Mouse (Mus musculus): Measurements from ENCODE around the gene Gm7247. TPM values are rescaled to one million over a fixed set of nuclear protein-coding genes. Genes with fewer than 3 reads are reported as not detected.
A peak's percentile ranks its signal among the peaks of the same experiment; 100 is the strongest.
"Not testable (repeated sequence)": the region's sequence is repeated elsewhere in the genome, so short reads cannot be mapped to it uniquely, and the experiment has no call there.

The Gm7247 gene
- not detected in 3 replicates for total RNA-seq (2017)

DNA sequence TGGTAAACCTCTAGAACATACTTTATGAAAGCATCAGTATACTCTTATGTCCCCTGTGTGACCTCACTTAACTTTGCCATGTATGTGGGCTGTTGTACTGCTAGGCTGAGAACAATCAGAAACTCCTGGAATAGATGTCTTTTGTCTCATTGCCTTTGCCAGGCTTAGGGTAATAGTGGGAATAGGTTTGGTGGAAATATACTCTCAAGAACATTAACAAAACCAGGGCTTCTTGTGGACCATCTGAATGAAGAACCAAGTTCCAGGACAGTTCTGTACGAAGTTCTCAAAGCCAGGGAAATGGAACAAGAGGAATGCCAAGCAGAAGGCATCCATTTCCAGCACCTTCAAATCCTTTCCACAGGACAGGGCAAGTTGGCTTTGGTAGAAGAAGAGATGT is at the start of gene Gm7247:
Gene Gm7247, plus strand, starts transcription at position 301 of the 400 bp plus-strand sequence.
- no peak for ATAC-seq (replicated peaks; ENCODE audit: insufficient number of reproducible peaks, low FRiP score, low TSS enrichment, poor library complexity, severe bottlenecking)

GRCm38 (mm10) chr14:51324001-51324400 is 37.6 kb upstream of the Gm7247 start:
- no peak for ATAC-seq (replicated peaks; ENCODE audit: insufficient number of reproducible peaks, low FRiP score, low TSS enrichment, poor library complexity, severe bottlenecking)

DNA sequence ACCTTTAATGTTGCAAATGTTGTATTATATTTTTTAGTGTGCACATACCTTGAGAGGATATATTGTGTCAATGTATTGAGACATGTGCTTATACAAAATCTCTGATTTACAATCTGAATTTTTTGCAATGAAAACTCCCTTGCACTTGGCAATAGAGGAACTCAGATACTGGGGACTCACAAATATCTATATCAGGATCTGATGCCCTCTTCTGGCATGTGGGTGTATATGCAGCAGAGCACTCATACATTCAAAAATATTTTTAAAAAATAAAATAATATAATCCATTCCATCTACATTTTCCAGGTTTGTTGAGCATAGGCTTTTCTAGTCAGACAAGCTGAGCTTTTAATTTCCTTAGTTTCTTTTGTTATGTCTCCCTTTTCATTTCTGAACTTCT is 15.5 kb upstream of the Gm7247 start:
- no peak for ATAC-seq (replicated peaks; ENCODE audit: insufficient number of reproducible peaks, low FRiP score, low TSS enrichment, poor library complexity, severe bottlenecking)

DNA sequence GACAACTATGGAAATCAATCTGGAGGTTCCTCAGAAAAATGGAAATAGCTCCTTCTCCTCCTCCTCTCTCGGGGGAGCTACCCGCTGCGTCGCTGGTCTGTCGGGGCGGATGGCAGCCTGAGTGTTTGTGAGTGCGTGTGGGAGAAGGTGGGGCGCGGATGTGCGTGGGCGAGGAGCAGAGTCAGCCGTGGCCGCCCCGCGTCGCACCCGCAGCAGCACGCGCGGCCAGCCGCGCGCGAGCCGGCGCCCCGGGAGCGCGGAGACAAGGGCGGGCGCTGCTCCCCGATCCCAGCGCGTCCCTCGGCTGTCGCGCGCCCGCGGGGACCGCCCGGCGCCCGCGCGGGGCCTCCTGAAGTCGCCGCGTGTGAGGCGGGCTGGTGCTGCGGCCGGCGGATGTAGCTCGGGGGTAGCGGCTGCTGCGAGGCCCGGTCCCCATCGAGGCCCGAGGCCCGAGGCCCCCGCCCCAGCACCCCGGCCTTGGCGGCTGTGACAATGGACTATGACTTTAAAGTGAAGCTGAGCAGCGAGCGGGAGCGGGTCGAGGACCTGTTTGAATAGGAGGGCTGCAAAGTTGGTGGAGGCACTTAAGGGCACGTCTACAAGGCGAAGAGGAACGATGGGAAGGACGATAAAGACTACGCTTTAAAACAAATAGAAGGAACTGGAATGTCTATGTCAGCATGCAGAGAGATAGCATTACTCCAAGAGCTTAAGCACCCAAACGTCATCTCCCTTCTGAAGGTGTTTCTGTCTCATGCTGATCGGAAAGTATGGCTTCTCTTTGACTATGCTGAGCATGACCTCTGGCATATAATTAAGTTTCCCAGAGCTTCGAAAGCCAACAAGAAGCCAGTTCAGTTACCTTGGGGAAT is 3.2 kb upstream of the Gm7247 start:
- no peak for ATAC-seq (replicated peaks; ENCODE audit: insufficient number of reproducible peaks, low FRiP score, low TSS enrichment, poor library complexity, severe bottlenecking)

DNA sequence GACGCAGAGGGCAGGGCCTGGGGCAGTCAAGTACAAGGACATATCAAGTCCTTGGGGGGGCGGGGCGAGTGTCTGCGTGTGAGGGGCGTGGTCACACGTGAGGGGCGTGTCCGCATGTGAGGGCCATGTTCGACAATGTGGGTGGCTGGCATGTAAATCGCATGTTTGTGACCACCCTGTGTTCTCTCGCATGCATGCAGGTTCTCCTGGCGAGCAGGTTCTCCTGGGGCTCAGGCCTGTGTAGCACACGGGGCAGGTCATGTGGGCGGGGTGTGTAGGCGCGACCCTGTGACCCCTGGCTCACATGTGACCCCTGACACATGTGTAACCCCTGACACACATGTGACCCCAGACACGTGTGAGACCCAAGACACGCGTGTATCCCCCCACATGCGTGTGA is 21.2 kb downstream of the Gm7247 start:
- no peak for ATAC-seq (replicated peaks; ENCODE audit: insufficient number of reproducible peaks, low FRiP score, low TSS enrichment, poor library complexity, severe bottlenecking)

- no peak for ATAC-seq (replicated peaks; ENCODE audit: insufficient number of reproducible peaks, low FRiP score, low TSS enrichment, poor library complexity, severe bottlenecking)
Observed at GRCm38 (mm10) chr14:51384351-51384750, 22.8 kb downstream of the Gm7247 start.

- ATAC-seq (replicated peaks; ENCODE audit: insufficient number of reproducible peaks, low FRiP score, low TSS enrichment, poor library complexity, severe bottlenecking), result no peak
Observed at GRCm38 (mm10) chr14:51385741-51386140, 24.2 kb downstream of the Gm7247 start.

DNA sequence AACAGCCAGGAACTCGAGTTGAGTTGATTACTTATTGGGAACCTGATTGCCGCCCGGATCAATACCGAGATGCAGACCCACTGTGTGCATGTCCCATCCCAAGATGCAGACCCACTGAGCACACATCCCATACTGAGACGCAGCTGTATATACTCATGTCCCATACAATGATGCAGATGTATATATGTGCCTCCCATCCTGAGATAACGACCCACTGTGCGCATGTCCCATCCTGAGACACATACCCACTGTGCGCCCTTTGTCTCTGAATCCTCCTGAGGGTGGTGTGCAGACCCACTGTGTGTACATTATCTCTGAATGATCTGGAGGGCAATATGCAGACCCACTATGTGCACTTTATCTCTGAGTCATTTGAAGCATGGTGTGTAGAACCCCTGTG is 26.2 kb downstream of the Gm7247 start:
- ATAC-seq (replicated peaks; ENCODE audit: insufficient number of reproducible peaks, low FRiP score, low TSS enrichment, poor library complexity, severe bottlenecking), result 0 out of 2 replicates have a peak, but pooled peaks have one; percentile 35

DNA sequence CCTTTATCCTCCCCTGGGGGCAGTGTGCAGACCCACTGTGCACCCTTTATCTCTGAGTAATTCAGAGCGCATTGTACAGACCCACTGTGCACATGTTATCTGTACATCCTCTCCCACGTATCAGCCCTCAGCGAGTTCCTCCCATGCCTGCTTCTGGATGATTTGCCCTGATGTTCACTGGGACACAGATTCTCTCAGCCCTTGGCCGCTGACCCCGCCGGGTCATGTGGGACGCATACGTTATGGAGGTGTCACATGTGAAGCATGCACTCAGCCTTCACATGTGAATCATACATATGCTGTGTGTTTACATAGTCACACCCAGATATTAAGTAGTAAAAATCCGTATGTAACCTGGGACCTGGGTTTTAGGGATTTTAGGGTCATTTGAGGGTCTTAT is 26.7 kb downstream of the Gm7247 start:
- ATAC-seq (replicated peaks; ENCODE audit: insufficient number of reproducible peaks, low FRiP score, low TSS enrichment, poor library complexity, severe bottlenecking), result no peak

DNA sequence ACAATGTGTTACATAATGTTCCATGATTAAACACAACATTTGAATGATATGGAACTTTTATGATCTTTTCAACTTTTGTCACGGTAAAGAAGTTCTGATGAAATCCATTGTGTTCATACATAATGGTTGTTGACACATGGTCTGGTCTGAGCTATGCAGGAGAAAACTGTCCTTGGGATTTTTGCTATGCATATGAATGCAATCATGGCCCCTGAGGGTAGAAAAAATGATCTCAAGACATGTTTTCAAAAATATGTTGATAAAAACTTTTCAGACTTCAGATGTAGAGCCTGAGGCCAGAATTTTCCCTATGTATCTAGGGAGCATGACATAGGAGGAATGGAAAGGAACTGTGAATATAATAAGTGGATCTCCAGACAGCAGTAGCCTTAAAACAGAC is 49.0 kb downstream of the Gm7247 start, which contains the start of gene Vmn2r88:
Gene Vmn2r88, plus strand, starts transcription at position 301 of the 400 bp plus-strand sequence.
- ATAC-seq (replicated peaks; ENCODE audit: insufficient number of reproducible peaks, low FRiP score, low TSS enrichment, poor library complexity, severe bottlenecking), result no peak

DNA sequence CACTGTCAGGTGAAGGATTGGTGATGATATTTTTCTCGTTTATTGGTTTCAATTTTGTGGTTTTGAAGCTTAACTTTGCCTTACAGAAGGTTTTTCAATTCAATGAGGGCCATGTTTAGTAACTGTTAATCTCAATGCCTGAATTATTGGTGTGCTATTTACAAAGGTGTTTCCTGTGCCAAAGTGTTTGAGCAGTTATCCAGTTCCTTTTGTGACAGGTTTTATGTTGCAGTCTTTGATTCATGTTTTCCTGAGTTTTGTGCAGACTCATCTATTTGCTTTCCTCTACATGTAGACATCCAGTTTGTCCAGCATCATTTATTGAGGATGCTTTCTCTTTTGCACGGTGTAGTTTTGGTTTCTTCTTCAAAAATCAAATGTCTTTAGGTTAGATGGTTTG is 62.3 kb downstream of the Gm7247 start:
- no peak for ATAC-seq (replicated peaks; ENCODE audit: insufficient number of reproducible peaks, low FRiP score, low TSS enrichment, poor library complexity, severe bottlenecking)

DNA sequence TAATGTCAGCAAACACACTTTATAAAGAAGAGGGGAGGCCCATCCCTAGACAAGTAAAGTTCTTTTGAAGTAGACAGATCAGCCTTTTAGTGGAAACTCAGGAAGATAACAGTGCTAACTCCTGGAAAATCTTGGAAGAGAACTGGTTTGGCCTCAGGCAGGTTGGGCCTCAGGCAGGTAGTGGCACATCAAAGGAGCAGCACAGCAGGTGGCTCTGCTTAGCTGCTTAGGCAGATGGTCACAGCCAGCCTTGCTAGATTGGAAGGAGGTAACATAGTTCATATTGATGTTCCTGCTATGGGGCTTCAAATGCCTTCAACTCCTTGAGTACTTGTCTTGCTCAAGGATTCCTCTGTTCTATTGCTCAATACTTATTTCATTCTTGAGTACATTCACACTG is 68.6 kb downstream of the Gm7247 start:
- ATAC-seq (replicated peaks; ENCODE audit: insufficient number of reproducible peaks, low FRiP score, low TSS enrichment, poor library complexity, severe bottlenecking), result not testable (repeated sequence)

DNA sequence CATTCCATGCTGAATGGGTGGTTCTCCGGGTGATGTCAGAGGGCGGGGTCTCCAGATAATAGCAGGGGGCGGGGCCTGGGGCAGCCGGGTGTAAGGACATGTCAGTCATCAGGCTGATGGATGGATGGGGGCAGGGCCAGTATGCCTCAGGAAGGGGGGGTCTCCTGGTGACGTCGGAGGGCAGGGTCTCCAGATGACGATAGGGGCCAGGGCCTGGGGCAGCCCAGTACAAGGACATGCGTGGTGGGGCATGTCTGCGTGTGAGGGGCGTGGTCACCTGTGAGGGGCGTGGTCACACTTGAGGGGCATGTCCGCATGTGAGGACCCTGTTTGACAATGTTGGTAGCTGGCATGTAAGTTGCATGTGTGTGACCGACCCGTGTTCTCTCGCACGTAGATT is 73.0 kb downstream of the Gm7247 start:
- ATAC-seq (replicated peaks; ENCODE audit: insufficient number of reproducible peaks, low FRiP score, low TSS enrichment, poor library complexity, severe bottlenecking), result no peak

- no peak for ATAC-seq (replicated peaks; ENCODE audit: insufficient number of reproducible peaks, low FRiP score, low TSS enrichment, poor library complexity, severe bottlenecking)
Observed at GRCm38 (mm10) chr14:51435020-51435419, 73.5 kb downstream of the Gm7247 start.

DNA sequence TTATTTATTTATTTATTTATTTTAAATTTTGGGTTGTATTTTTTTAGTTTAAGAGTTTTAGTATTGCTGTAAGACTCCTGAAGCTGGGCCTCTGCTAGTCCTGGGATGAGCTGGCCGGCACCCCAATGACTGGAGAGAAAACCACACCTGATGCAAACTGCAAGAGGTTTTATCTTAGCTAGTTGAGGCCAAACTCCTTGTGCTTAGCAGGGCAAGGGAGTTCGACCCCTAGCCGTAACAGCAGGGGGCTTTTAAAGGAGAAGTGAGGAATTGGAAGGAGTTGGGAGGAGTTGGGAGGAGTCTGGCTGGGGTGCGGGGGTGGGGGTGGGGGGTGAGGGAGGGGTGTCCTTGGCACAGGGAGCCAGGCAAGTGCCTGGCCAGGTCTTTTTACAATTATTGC is 77.4 kb downstream of the Gm7247 start:
- no peak for ATAC-seq (replicated peaks; ENCODE audit: insufficient number of reproducible peaks, low FRiP score, low TSS enrichment, poor library complexity, severe bottlenecking)

DNA sequence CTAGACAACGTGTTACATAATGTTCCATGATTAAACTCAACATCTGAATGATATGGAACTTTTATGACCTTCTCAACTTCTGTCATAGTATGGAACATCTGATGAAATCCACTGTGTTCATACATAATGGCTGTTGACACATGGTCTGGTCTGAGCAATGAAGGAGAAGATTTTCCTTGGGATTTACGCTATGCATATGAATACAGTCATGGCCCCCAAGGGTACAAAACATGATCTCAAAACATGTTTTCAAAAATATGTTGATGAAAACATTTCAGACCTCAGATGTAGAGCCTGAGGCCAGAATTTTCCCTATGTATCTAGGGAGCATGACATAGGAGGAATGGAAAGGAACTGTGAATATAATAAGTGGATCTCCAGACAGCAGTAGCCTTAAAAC is 90.0 kb downstream of the Gm7247 start, which contains the start of gene Vmn2r89:
Gene Vmn2r89, plus strand, starts transcription at position 301 of the 400 bp plus-strand sequence.
- not testable (repeated sequence) for ATAC-seq (replicated peaks; ENCODE audit: insufficient number of reproducible peaks, low FRiP score, low TSS enrichment, poor library complexity, severe bottlenecking)

DNA sequence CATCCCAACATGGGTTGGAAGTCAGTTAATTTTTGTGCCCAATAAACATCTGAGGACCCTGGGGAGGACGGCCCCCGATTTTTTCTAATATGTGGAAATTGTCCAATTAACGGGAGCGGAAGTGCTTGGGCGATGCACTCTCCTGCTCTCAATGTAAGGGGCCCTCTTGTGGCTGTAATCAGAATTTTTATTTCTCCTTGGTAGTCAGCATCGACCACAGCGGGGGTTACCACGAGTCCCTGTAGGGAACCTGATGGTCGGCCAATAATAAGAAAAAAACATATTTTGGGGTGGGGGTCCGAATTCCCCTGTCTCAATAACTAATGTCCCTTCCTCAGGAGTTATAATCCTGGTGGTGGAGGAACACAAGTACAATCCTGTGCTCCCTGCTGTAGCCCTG is 118.7 kb downstream of the Gm7247 start:
- ATAC-seq (replicated peaks; ENCODE audit: insufficient number of reproducible peaks, low FRiP score, low TSS enrichment, poor library complexity, severe bottlenecking), result not testable (repeated sequence)

DNA sequence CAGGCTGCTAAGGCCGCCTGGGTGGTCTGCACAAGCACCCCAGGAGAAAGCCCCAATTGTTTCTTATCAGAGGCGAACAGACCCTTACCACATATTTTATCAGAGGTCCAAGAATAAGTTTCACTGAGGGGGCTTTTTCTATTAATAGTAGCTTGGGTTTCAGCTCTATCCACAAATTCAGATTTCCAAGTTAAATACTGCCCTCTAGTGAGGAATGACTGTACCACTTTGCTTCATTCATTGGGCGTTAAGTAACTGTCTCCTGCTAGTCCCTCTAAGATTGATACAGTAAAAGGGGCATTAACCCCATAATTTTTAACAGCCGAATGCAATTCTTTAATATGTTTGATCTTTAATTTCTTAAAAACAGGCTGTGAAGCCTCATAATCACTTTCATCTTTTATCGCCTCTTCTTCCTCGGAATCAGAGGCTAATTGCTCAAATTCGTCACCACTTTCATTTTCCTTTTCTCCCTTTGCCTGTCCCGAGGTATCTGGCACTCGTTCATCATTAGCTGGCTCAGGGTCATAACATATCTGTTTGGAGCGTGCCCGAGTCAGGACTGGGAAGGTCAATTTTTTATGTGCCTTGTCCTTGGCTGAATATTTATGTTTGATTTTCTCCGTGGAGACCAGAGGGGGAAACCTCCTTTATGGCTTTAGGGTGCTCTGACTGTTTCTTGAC is 119.9 kb downstream of the Gm7247 start:
- ATAC-seq (replicated peaks; ENCODE audit: insufficient number of reproducible peaks, low FRiP score, low TSS enrichment, poor library complexity, severe bottlenecking), result not testable (repeated sequence)

GRCm38 (mm10) chr14:51482051-51482715 is 120.6 kb downstream of the Gm7247 start:
- no peak for ATAC-seq (replicated peaks; ENCODE audit: insufficient number of reproducible peaks, low FRiP score, low TSS enrichment, poor library complexity, severe bottlenecking)
